ENCODE assay signal across 15 mouse cellular contexts in the genomic region with DNA sequence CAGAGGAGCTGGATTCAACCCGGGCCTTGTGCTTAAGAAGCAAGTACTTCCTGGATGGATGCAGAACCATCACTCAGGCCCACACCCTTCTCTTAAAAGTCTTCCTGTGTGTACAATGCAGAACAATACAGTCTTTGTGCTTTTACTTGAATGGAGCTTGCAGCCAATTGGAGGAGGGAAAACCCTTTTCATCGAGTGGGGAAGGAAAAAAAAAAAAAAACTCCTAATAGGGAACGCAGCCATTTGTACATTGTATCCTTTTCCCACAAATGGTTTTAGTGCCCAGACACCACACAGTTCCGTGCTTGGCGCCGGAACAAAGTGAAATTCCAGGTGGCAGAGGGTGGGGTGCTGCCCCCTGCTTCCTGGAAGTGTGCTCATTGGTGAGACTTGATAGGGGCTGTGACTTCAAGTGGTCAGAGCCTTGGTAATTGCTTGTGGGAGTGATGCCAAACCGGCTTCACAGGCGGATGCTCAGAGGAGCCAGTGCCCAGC.
DNase-seq lines count a peak whose midpoint lies in the region; ATAC-seq and TF ChIP-seq lines count a peak whose summit lies in the region.
"Had no signal": no experiment of that assay in that cellular context is flagged by ENCODE, and none has a peak within 500 bp of the region (broad histone marks: within the 10 kb centered on the region; RNA-seq: fewer than 3 reads in every experiment).

No protein-coding gene starts in this region.

- H3K27ac ChIP-seq in hindbrain, postnatal 0 days, result no peak overlapping the region
- H3K27ac ChIP-seq in hindbrain, embryonic 13.5 days, result no peak overlapping the region
- H3K27ac ChIP-seq in midbrain, embryonic 10.5 days (replicated peaks), result peak overlapping the region; percentile 14; the same call in 1 of the 2 replicates
- no peak overlapping the region for H3K27ac ChIP-seq in midbrain, embryonic 15.5 days
- no peak overlapping the region for H3K27ac ChIP-seq in limb, embryonic 14.5 days (replicated peaks; ENCODE audit: low read depth, low read length)
- H3K27ac ChIP-seq: embryonic facial prominence, embryonic 13.5 days; macrophage; neural tube, embryonic 12.5 days had no signal

- no peak for TF ChIP-seq POLR2A in limb, embryonic 14.5 days (IDR thresholded peaks at IDR 0.05; ENCODE audit: borderline replicate concordance, extremely low read depth, insufficient read depth, insufficient read length)

- no peak overlapping the region for H3K4me2 ChIP-seq in hindbrain, postnatal 0 days (ENCODE audit: low read depth, low read length)
- H3K4me2 ChIP-seq in hindbrain, embryonic 13.5 days, result no peak overlapping the region
- H3K4me2 ChIP-seq in midbrain, embryonic 15.5 days, result no peak overlapping the region
- H3K4me2 ChIP-seq in limb, embryonic 14.5 days (replicated peaks; ENCODE audit: low read depth, low read length, severe bottlenecking), result no peak overlapping the region
- H3K4me2 ChIP-seq: embryonic facial prominence, embryonic 13.5 days; neural tube, embryonic 12.5 days had no signal

- H3K9ac ChIP-seq in hindbrain, postnatal 0 days (replicated peaks; ENCODE audit: low read length), result no peak overlapping the region
- H3K9ac ChIP-seq in hindbrain, embryonic 13.5 days, result no peak overlapping the region
- H3K9ac ChIP-seq in midbrain, embryonic 15.5 days, result no peak overlapping the region
- H3K9ac ChIP-seq in limb, embryonic 14.5 days (ENCODE audit: low read depth, low read length, severe bottlenecking), result no peak overlapping the region
- H3K9ac ChIP-seq: embryonic facial prominence, embryonic 13.5 days; neural tube, embryonic 12.5 days had no signal

- no peak for TF ChIP-seq CTCF in hindbrain, postnatal 0 days (IDR thresholded peaks at IDR 0.05; ENCODE audit: low read depth)

- no peaks in the 10 kb centered on the region for H3K9me3 ChIP-seq in hindbrain, postnatal 0 days (ENCODE audit: low read length)
- H3K9me3 ChIP-seq in hindbrain, embryonic 13.5 days, result no peaks in the 10 kb centered on the region
- 0 out of 2 replicates have a peak, but pooled peaks cover 4% of the 10 kb centered on the region for H3K9me3 ChIP-seq in midbrain, embryonic 10.5 days (replicated peaks)
- H3K9me3 ChIP-seq in midbrain, embryonic 15.5 days, result no peaks in the 10 kb centered on the region
- no peaks in the 10 kb centered on the region for H3K9me3 ChIP-seq in limb, embryonic 14.5 days (ENCODE audit: control insufficient read depth, low read length)
- H3K9me3 ChIP-seq: embryonic facial prominence, embryonic 13.5 days; neural tube, embryonic 12.5 days had no signal

- DNase-seq in hindbrain, postnatal 0 days (ENCODE audit: low spot score), result peak; percentile 40
- DNase-seq in midbrain, embryonic 10.5 days (ENCODE audit: low spot score), result no peak
- peak; percentile 94 for DNase-seq in ZHBTc4 (ENCODE audit: low read depth, low spot score)
- DNase-seq in limb, embryonic 14.5 days (ENCODE audit: low spot score), result peak; percentile 7
- no peak for DNase-seq in left cerebral cortex, adult 8-10 months (ENCODE audit: low spot score in 2 of 2)
- DNase-seq in thymus, postnatal 4 days, result no peak
- DNase-seq: cerebellum, adult 11 months; kidney, adult 18-20 months; thymus, adult 18-20 months had no signal

- H3K4me1 ChIP-seq in hindbrain, postnatal 0 days (ENCODE audit: insufficient read depth, low read length), result no peaks in the 10 kb centered on the region
- H3K4me1 ChIP-seq in hindbrain, embryonic 13.5 days (replicated peaks), result peaks cover 20% of the 10 kb centered on the region
- H3K4me1 ChIP-seq in midbrain, embryonic 10.5 days, result peaks cover 16% of the 10 kb centered on the region
- H3K4me1 ChIP-seq in midbrain, embryonic 15.5 days, result peaks cover 7% of the 10 kb centered on the region; the same call in 1 of the 2 replicates
- H3K4me1 ChIP-seq in limb, embryonic 14.5 days (ENCODE audit: control insufficient read depth, insufficient read depth, low read length), result no peaks in the 10 kb centered on the region

- WGBS in hindbrain, postnatal 0 days, result 22% methylated on average over 8 of the region's 8 CpGs
- WGBS in hindbrain, embryonic 13.5 days, result 26% methylated on average over 8 of the region's 8 CpGs
- 55% methylated on average over 8 of the region's 8 CpGs for WGBS in midbrain, embryonic 10.5 days
- 40% methylated on average over 8 of the region's 8 CpGs for WGBS in midbrain, embryonic 15.5 days
- WGBS in limb, embryonic 14.5 days, result 47% methylated on average over 8 of the region's 8 CpGs

- no peak overlapping the region for H3K4me3 ChIP-seq in hindbrain, postnatal 0 days (ENCODE audit: low read length)
- H3K4me3 ChIP-seq in hindbrain, embryonic 13.5 days, result no peak overlapping the region
- no peak overlapping the region for H3K4me3 ChIP-seq in midbrain, embryonic 10.5 days
- no peak overlapping the region for H3K4me3 ChIP-seq in midbrain, embryonic 15.5 days
- H3K4me3 ChIP-seq in limb, embryonic 14.5 days (replicated peaks; ENCODE audit: low read length), result no peak overlapping the region
- H3K4me3 ChIP-seq: embryonic facial prominence, embryonic 13.5 days; neural tube, embryonic 12.5 days had no signal

- ATAC-seq in hindbrain, postnatal 0 days, result 0 out of 2 replicates have a peak, but pooled peaks have one; percentile 47
- ATAC-seq in hindbrain, embryonic 13.5 days (ENCODE audit: low FRiP score), result no peak
- no peak for ATAC-seq in midbrain, embryonic 15.5 days (replicated peaks)
- ATAC-seq in limb, embryonic 14.5 days (ENCODE audit: low FRiP score, low read depth), result peak; percentile 19; the same call in 1 of the 2 replicates
- ATAC-seq: CD4-positive, CD25-positive, alpha-beta regulatory T cell, adult 4 months had no signal

- no peaks in the 10 kb centered on the region for H3K27me3 ChIP-seq in hindbrain, postnatal 0 days (ENCODE audit: insufficient read depth, low read length)
- H3K27me3 ChIP-seq in hindbrain, embryonic 13.5 days, result no peaks in the 10 kb centered on the region
- no peaks in the 10 kb centered on the region for H3K27me3 ChIP-seq in midbrain, embryonic 10.5 days (ENCODE audit: low read depth, poor library complexity, severe bottlenecking)
- H3K27me3 ChIP-seq in midbrain, embryonic 15.5 days (replicated peaks), result no peaks in the 10 kb centered on the region
- no peaks in the 10 kb centered on the region for H3K27me3 ChIP-seq in limb, embryonic 14.5 days (ENCODE audit: control insufficient read depth, insufficient read depth, low read length)
- H3K27me3 ChIP-seq: neural tube, embryonic 12.5 days had no signal

- no peaks in the 10 kb centered on the region for H3K36me3 ChIP-seq in hindbrain, postnatal 0 days (ENCODE audit: insufficient read depth, low read length)
- no peaks in the 10 kb centered on the region for H3K36me3 ChIP-seq in hindbrain, embryonic 13.5 days
- H3K36me3 ChIP-seq in midbrain, embryonic 10.5 days, result no peaks in the 10 kb centered on the region
- H3K36me3 ChIP-seq in midbrain, embryonic 15.5 days (replicated peaks), result no peaks in the 10 kb centered on the region
- H3K36me3 ChIP-seq in limb, embryonic 14.5 days (ENCODE audit: control insufficient read depth, insufficient read depth, low read length), result no peaks in the 10 kb centered on the region
- H3K36me3 ChIP-seq: embryonic facial prominence, embryonic 13.5 days; neural tube, embryonic 12.5 days had no signal

Comparison
In these comparisons a context has a peak if more than half of its experiments do, and no peak if none do; other contexts are left out.
1. ATAC-seq: peak in hindbrain, postnatal 0 days (single experiment) and limb, embryonic 14.5 days (single experiment); none in hindbrain, embryonic 13.5 days (single experiment) and midbrain, embryonic 15.5 days (single experiment).
2. DNase-seq: peak in hindbrain, postnatal 0 days (single experiment), ZHBTc4 (single experiment) and limb, embryonic 14.5 days (single experiment); none in midbrain, embryonic 10.5 days (single experiment), left cerebral cortex, adult 8-10 months (0 of 2) and thymus, postnatal 4 days (single experiment).